Mouse (Mus musculus) limb, embryonic 14.5 days (tissue): ENCODE measurements around the gene Trpc7. TPM values are rescaled to one million over a fixed set of nuclear protein-coding genes. Genes with fewer than 3 reads are reported as not detected.

ENCODE experiments used
- ATAC-seq: fragments of 200-750 bp; cut with Nextera tagmentation; 2 replicates; pipeline ENCODE4 v1.8.0; 2017; ENCODE audit warnings: low read depth, moderate number of reproducible peaks, moderate TSS enrichment; ENCODE audit not compliant: low FRiP score
- DNase-seq: peaks from one replicate; pipeline ENCODE4 v3.0.0-alpha.2; 2015; ENCODE audit warnings: low spot score
- H3K27ac ChIP-seq: fragments of 300-500 bp; sonication (generic); replicated peaks from 2 replicates; pipeline ENCODE4 v1.5.1; 2014; ENCODE audit warnings: low read depth, mild to moderate bottlenecking, low read length, moderate library complexity, mixed read lengths
- H3K27me3 ChIP-seq: fragments of 300-500 bp; sonication (generic); 2 replicates; pipeline ENCODE4 v1.6.1; 2014; ENCODE audit warnings: low read length, mixed read lengths; ENCODE audit not compliant: control insufficient read depth, insufficient read depth
- H3K36me3 ChIP-seq: fragments of 300-500 bp; sonication (generic); 2 replicates; pipeline ENCODE4 v1.6.1; 2014; ENCODE audit warnings: mild to moderate bottlenecking, low read length, moderate library complexity, mixed read lengths; ENCODE audit not compliant: control insufficient read depth, insufficient read depth
- H3K4me1 ChIP-seq: fragments of 300-500 bp; sonication (generic); 2 replicates; pipeline ENCODE4 v1.6.1; 2014; ENCODE audit warnings: antibody characterized with exemption, low read length, mixed read lengths; ENCODE audit not compliant: control insufficient read depth, insufficient read depth
- H3K4me2 ChIP-seq: fragments of 300-500 bp; sonication (generic); replicated peaks from 2 replicates; pipeline ENCODE4 v1.6.1; 2014; ENCODE audit warnings: low read depth, mild to moderate bottlenecking, low read length, moderate library complexity; ENCODE audit not compliant: severe bottlenecking
- H3K4me3 ChIP-seq: fragments of 300-500 bp; sonication (generic); replicated peaks from 2 replicates; pipeline ENCODE4 v1.5.1; 2014; ENCODE audit warnings: low read length
- H3K9ac ChIP-seq: fragments of 300-500 bp; sonication (generic); 2 replicates; pipeline ENCODE4 v1.6.1; 2014; ENCODE audit warnings: mild to moderate bottlenecking, low read depth, low read length, moderate library complexity; ENCODE audit not compliant: severe bottlenecking
- H3K9me3 ChIP-seq: fragments of 300-500 bp; sonication (generic); 2 replicates; pipeline ENCODE4 v1.6.1; 2016; ENCODE audit warnings: low read length; ENCODE audit not compliant: control insufficient read depth
- POLR2A ChIP-seq: fragments of 200-500 bp; IDR thresholded peaks from 2 replicates; pipeline ENCODE4 v1.8.0; 2012; ENCODE audit warnings: inconsistent platforms, mild to moderate bottlenecking, moderate library complexity, borderline replicate concordance; ENCODE audit not compliant: insufficient read depth, insufficient read length; ENCODE audit errors: extremely low read depth
- WGBS: fragments of 180-500 bp; shearing (Covaris S2); extraction: QIAGEN DNeasy Blood & Tissue Kit; methylation state at CpG from one replicate; pipeline ENCODE4 v1.1.7; 2014; 5-methylcytosine and 5-hydroxymethylcytosine counted together
- polyA plus RNA-seq, 2 experiments: library from polyadenylated mRNA; depleted of rRNA in 1 of 2; stranded (reverse) in 1 of 2; unstranded in 1 of 2; fragments of >200 nt; fragmentation: Nextera tagmentation in 1 of 2; extraction: Ambion mirVana in 1 of 2; gene quantifications; 2 replicates each; pipeline versions ENCODE4 v1.2.1 to v1.2.3; 2012 to 2014

Trpc7 gene
- polyA plus RNA-seq, 2 experiments = 0.05 to 0.08 TPM

DNA sequence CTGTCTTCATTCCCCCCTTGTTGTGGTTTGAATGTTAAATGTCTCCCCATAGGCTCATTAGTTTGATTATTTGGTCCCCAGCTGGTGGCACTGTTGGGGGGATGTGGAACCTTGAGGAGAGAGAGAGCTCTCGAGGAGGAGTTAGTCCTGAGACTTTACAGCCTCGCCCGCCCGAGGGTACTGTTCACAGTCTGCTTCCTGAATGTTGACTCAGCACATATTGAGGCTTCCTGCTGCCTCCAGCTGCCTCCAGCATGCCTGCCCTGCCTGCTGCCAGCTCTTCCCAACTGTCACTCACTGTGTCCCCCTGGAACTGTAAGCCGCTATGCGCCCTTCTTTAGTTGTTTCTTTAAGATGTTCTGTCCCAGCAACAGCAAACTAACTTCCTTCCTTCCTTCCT lies 31.2 kb downstream of the Trpc7 start:
- Histone ChIP-seq H3K9ac (no peak overlapping the region), H3K27ac (no peak overlapping the region), H3K36me3 (no peaks in the 10 kb centered on the region), H3K27me3 (no peaks in the 10 kb centered on the region), H3K4me2 (no peak overlapping the region), H3K4me1 (peaks cover 11% of the 10 kb centered on the region; the same call in 1 of the 2 replicates), H3K4me3 (no peak overlapping the region), H3K9me3 (no peaks in the 10 kb centered on the region)
- 74% methylated on average over 6 of the region's 6 CpGs for WGBS
- TF ChIP-seq POLR2A = no peak
- no peak for DNase-seq
- ATAC-seq = no peak

DNA sequence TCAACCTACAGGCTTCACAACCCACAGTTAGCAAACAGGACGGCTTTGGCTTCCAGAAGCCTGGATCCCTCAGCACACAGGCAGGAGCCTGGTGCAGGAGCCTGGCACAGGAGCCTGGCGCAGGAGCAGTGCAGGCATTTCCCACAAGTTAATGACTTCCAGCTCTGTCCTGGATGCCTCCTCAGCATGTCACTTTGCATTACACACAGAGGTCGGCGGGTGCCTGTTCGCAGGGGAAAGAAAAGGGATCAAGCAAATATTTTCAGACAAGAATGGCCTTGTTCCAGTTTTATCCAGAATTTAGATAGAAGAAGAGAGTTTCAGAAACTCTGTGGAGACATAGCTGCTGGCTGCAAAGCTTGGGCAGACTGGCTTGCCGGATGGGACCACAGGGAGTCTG lies 33.8 kb downstream of the Trpc7 start:
- Histone ChIP-seq H3K36me3 (no peaks in the 10 kb centered on the region), H3K27ac (no peak overlapping the region), H3K4me3 (no peak overlapping the region), H3K4me1 (peaks cover 11% of the 10 kb centered on the region; the same call in 1 of the 2 replicates), H3K27me3 (no peaks in the 10 kb centered on the region), H3K9me3 (no peaks in the 10 kb centered on the region), H3K4me2 (no peak overlapping the region), H3K9ac (no peak overlapping the region)
- no peak for DNase-seq
- ATAC-seq = no peak
- TF ChIP-seq POLR2A = no peak
- 44% methylated on average over 6 of the region's 6 CpGs for WGBS

DNA sequence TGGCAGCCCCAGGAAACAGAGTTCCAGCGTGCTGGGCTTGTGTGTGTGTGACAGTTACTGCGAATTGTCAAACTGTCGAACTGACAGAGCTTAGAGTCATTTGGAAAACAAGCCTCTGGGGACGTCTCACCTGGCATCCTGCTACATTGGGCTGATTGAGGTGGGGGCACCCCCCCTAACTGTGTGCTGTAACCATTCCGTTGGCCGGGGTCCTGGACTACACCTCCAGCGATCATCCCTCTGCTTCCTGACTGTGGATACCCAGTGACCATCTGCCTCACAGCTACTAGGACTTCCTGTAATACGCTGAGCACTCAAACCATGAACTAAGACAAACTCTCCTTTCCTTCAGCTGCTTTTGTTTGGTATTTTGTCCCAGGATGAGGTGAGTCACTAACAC lies 41.3 kb downstream of the Trpc7 start:
- Histone ChIP-seq H3K36me3 (no peaks in the 10 kb centered on the region), H3K4me1 (peaks cover 3% of the 10 kb centered on the region; the same call in 1 of the 2 replicates), H3K9ac (no peak overlapping the region), H3K9me3 (no peaks in the 10 kb centered on the region), H3K4me3 (no peak overlapping the region), H3K27ac (no peak overlapping the region), H3K4me2 (no peak overlapping the region), H3K27me3 (no peaks in the 10 kb centered on the region)
- DNase-seq = no peak
- ATAC-seq = no peak
- WGBS = 51% methylated on average over 8 of the region's 8 CpGs
- no peak for TF ChIP-seq POLR2A

DNA sequence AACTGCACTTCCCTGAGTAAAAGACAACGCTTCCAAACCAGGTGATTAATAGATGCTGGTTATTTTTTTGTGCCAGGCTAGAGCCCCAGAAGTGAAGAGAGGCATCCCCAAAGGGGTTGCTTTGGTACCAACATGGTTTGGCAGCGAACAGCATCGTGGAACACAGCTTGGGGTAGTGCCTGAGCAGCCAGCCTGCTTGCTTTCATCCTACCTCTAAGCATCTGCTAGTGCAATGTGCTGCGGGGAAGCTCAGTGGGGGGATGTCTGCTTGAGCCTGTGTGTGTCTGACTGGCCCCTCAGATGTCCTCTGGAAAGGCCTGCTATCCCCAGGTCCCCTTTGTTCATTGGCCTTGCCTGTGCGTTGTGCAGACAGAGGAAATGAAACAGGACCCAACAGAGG lies 42.4 kb downstream of the Trpc7 start:
- 43% methylated on average over 5 of the region's 5 CpGs for WGBS
- Histone ChIP-seq H3K27ac (no peak overlapping the region), H3K4me3 (no peak overlapping the region), H3K9ac (no peak overlapping the region), H3K27me3 (no peaks in the 10 kb centered on the region), H3K4me2 (no peak overlapping the region), H3K4me1 (peaks cover 3% of the 10 kb centered on the region; the same call in 1 of the 2 replicates), H3K9me3 (no peaks in the 10 kb centered on the region), H3K36me3 (no peaks in the 10 kb centered on the region)
- no peak for TF ChIP-seq POLR2A
- no peak for ATAC-seq
- DNase-seq = no peak

DNA sequence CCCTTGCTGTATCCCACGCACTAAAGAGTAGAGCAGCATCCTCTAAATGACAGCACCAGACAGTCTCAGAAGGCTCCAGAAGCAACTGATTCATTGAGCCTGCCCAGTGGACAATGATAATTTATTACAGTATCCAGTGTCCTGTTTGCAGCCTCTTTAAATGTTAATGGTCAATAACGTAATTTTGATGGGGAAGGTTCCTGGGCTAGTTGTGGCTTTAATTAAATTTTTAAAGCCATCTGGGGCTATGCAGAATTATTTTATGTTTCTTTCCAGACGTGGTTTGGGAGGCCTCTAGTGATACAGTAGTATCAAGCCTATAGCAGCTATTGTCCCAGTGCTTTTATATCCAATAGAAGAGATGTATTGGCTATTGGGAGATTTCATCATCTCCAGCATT lies 49.9 kb downstream of the Trpc7 start:
- Histone ChIP-seq H3K4me1 (no peaks in the 10 kb centered on the region), H3K27me3 (no peaks in the 10 kb centered on the region), H3K9me3 (no peaks in the 10 kb centered on the region), H3K36me3 (no peaks in the 10 kb centered on the region), H3K4me3 (no peak overlapping the region), H3K9ac (no peak overlapping the region), H3K4me2 (no peak overlapping the region), H3K27ac (no peak overlapping the region)
- 55% methylated on average over 3 of the region's 3 CpGs for WGBS
- TF ChIP-seq POLR2A = no peak
- ATAC-seq (no peak), DNase-seq (no peak)

DNA sequence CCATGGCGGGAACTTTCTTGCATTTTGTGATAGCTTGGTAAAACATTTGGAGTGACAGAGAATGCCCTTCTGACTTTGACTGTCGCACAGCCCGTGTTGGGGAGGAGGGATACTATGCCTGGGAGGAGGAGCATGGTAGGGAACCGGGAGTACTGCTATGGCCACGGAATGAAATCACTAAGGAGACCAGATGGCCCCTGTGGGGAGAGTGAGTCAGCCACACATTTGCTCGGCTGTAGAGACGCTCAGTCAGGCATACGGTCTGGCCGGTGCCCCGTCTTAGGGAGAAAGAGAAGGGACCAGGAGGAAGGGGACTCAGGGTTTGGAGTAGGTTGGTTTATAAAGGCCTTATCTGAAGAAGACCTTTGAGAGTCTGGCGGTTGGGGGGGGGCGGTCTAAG lies 80.3 kb downstream of the Trpc7 start:
- H3K27me3 ChIP-seq = no peaks in the 10 kb centered on the region
- H3K4me2 ChIP-seq = no peak overlapping the region
- no peak overlapping the region for H3K27ac ChIP-seq
- DNase-seq (no peak), ATAC-seq (no peak)
- no peaks in the 10 kb centered on the region for H3K9me3 ChIP-seq
- TF ChIP-seq POLR2A = no peak
- H3K36me3 ChIP-seq = no peaks in the 10 kb centered on the region
- H3K9ac ChIP-seq = no peak overlapping the region
- no peak overlapping the region for H3K4me3 ChIP-seq
- 86% methylated on average over 12 of the region's 12 CpGs for WGBS
- no peaks in the 10 kb centered on the region for H3K4me1 ChIP-seq
